Mouse (Mus musculus): ENCODE data around the gene Snapc5.

Gene Snapc5

DNA sequence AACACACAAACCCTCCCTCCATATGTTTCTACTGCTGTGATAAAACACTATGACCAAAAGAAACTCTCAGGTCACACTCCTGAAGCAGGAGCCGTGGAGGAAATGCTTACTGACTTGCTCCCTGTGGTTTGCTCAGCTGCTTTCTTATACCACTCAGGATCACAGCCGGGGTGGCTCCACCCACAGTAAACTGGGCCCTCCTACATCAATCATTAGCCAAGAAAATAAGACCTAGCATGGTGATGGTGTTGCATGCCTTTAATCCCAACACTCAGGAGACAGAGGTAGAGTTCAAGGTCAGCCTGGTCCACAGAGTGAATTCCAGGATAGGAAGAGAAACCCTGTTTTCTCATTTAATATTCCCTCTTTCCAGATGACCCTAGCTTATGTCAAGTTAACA is 20.8 kb downstream of the Snapc5 start:
- no peak for DNase-seq (ENCODE audit: low spot score)

GRCm38 (mm10) chr9:64202331-64202730 is 23.3 kb downstream of the Snapc5 start:
- no peak for DNase-seq (ENCODE audit: low spot score)

GRCm38 (mm10) chr9:64202866-64203265 is 23.8 kb downstream of the Snapc5 start:
- DNase-seq (ENCODE audit: low spot score), result no peak

- DNase-seq (ENCODE audit: low spot score), result no peak
Measured at GRCm38 (mm10) chr9:64207509-64208084, 28.5 kb downstream of the Snapc5 start.

DNA sequence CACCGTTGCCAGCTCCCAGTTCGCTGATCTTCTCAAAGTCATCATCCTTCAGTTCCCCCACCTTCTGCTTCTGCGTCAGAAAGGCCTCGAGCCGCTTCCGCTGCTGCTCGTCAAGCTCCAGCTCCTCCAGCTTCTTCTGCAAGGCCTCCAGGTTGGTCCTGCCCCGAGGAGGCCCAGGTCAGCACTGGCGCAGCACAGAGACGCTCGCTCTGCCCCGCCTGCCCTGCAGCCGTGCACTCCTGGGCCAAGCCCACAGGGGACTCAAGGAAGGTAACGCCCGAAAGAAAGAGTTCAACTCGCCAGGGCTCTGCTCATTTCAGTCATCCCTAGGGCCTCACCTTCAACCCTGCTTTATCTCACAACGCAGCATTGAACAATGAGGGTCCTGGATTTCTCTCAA is 35.4 kb downstream of the Snapc5 start:
- no peak for DNase-seq (ENCODE audit: low spot score)

GRCm38 (mm10) chr9:64216090-64216489 is 37.0 kb downstream of the Snapc5 start:
- no peak for DNase-seq (ENCODE audit: low spot score)

- DNase-seq (ENCODE audit: low spot score), result no peak
Measured at GRCm38 (mm10) chr9:64216641-64217040, 37.6 kb downstream of the Snapc5 start.

- no peak for DNase-seq (ENCODE audit: low spot score)
Measured at GRCm38 (mm10) chr9:64217887-64218286, 38.8 kb downstream of the Snapc5 start.

- DNase-seq (ENCODE audit: low spot score), result no peak
Measured at GRCm38 (mm10) chr9:64219305-64219704, 40.2 kb downstream of the Snapc5 start.

DNA sequence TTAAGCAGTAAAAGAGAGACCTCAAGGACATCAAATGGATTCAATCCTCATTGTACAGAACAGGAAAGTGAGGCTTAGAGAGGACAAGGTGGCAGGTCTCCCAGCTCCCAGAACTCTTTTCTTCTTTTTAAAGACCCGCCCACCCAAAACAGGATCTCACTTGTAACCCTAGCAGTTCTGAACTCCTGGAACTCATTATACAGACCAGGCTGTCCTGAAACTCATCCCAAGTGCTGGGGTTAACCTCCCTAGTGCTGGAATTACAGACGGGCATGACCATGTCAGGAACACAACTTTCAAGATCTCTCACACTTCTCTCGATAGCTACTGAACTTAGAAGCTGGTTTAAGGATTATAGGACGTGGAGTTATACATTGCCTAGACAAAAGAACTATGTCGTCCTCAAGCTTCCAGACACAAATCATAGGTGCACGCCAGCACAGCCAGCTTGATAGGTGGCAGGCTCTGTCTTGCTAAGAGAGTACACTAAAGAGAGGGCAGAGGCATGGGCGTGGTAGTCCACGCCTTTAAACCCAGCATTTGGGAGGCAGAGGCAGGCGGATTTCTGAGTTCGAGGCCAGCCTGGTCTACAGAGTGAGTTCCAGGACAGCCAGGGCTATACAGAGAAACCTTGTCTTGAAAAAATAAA is 40.8 kb downstream of the Snapc5 start:
- DNase-seq (ENCODE audit: low spot score), result no peak

DNA sequence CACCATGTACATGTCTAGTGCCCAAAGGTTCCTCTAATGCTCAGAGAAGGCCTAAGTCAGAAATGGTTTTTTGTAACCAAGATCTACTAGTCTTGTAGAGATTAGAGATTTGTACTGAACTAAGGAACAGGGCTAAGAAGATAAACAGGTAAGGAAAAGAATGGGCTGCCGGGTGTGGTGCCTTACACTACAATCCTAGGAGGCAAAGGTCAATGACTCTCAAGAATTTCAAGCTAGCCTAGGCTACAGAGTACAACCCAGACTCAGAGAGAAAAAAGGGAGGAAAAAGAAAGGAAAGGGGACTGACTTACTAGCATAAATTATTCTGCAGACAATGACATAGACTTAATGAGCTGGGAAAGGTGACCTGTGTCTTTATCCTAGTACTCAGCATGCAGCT is 41.5 kb downstream of the Snapc5 start:
- no peak for DNase-seq (ENCODE audit: low spot score)

GRCm38 (mm10) chr9:64221480-64221879 is 42.4 kb downstream of the Snapc5 start:
- DNase-seq (ENCODE audit: low spot score), result no peak

- DNase-seq (ENCODE audit: low spot score), result no peak
Measured at GRCm38 (mm10) chr9:64222098-64222497, 43.0 kb downstream of the Snapc5 start.

- DNase-seq (ENCODE audit: low spot score), result no peak
Measured at GRCm38 (mm10) chr9:64225805-64226204, 46.7 kb downstream of the Snapc5 start.

DNA sequence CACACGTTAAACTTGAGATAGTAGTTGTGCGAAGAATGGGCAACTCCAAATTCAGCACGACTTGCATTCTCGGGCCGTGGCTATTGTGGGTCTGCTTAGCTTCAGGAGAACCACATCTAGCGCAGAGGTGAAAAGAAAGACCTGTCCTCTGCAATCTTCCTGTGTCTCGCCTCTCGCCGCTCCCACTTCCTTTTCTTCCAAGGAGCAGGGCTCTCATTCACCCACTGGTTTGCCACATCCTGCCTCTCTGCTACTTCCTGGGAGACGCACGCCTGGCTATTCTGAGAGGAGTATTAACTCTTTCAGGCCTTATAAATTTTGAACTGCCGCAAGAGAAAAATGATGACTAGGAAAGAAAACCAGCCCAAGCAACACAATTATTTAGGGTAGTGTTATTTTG is 48.7 kb downstream of the Snapc5 start:
- DNase-seq (ENCODE audit: low spot score), result no peak

DNA sequence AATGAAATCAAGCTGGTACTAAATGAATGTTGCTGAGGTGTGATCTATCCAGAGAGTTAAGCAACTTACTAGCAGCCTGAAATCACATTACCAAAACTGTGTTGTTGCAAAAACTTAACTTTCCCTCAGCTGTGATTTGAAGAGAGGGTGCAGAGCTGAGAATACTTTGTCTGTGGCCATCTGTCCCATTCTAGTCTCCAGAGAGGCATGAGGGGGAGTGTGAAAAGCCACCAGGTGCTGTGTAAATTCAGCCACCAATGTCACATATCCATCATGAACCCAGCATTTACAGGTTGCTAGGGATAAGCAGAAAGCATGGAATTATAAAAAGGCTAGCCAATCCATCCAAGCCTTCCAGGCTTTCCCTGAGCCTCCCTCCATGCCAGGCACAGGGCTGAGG is 49.9 kb downstream of the Snapc5 start:
- no peak for DNase-seq (ENCODE audit: low spot score)

GRCm38 (mm10) chr9:64231171-64231570 is 52.1 kb downstream of the Snapc5 start:
- DNase-seq (ENCODE audit: low spot score), result no peak

DNA sequence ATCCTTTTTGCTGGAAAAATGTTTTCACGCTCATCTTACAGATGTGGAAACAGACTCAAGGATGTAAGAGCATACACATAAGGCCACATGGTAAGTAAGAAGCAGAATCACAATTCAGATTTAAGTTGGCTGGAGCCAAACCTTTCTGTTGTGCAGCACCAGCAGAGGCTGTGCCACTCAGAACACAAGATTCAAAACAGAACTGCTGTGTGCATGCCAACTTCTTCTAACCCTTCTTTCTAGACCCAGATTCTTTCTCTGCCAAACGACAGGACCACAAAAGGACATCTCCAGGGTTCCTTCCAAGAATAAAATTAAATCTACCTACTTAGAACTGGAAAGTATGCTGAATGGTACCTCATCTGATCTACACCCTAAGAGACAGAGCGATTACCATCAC is 52.6 kb downstream of the Snapc5 start:
- DNase-seq (ENCODE audit: low spot score), result no peak

DNA sequence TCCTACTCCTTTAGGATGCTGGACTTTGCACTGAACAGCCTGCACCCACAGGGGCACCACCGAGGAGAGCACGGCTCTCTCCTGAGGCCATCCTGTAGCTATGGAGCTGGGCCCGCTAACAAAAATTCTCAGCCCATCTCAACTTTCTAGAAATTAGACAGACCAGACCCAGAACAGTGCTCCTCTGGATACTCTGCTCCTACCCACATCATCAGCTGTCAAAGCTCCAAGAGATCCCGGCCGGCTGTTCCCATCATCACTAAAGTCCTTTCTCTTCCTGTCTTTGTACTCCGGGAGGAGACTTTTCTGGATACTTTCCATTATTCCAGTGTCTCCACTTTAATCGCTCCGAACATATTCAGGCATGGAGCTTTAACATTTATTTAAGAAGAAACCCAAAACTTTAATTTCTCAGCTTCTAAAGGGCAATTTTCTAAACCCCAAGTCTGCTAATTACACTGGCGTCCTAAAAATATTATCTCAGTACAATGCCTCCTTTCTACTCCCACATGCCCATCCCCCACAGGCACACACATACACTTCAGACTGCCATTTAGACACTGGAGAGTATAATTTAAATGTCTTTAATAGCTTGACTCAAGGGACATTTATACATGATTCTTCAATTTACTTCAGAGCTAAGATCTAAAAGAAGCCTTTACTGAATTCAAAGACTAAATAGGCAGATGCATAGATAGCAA is 53.3 kb downstream of the Snapc5 start:
- DNase-seq (ENCODE audit: low spot score), result no peak
